Mouse (Mus musculus): ENCODE measurements around the gene Gm35549.

DNA sequence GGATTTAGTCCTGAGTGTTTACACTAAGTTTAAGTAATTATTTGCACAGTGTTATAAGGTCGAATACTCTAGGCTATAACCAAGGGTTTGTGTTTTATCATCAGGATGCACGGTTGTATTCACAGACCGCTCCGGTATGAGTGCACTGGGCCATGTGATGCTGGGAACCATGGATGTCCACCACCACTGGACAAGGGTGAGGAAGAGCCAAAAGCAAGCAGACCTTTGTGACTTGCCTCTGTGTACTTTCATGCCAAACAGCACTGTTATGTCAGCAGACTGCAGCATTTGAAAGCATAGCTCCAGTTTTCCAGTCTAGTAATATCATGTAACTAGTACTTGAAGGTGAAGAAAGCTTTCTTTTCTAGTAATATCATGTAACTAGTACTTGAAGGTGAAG lies 17.1 kb downstream of the Gm35549 start:
- TF ChIP-seq CTCF (IDR thresholded peaks at IDR 0.05) (no peak), EP300 (IDR thresholded peaks at IDR 0.05) (no peak)
